Mouse (Mus musculus) forebrain, embryonic 15.5 days (tissue): ENCODE results near the gene Gbp9. TPM values are rescaled to one million over a fixed set of nuclear protein-coding genes. Genes with fewer than 3 reads are reported as not detected.
"Not testable (repeated sequence)": the region's sequence is repeated elsewhere in the genome, so short reads cannot be mapped to it uniquely, and the experiment has no call there.

ENCODE experiments used
- ATAC-seq: fragments of 200-750 bp; cut with Nextera tagmentation; replicated peaks from 2 replicates; pipeline ENCODE4 v1.8.0; 2017; ENCODE audit warnings: mild to moderate bottlenecking, moderate TSS enrichment, moderate library complexity
- H3K27ac ChIP-seq: fragments of 300-500 bp; sonication (generic); replicated peaks from 2 replicates; pipeline ENCODE4 v1.5.1; 2015; ENCODE audit warnings: mild to moderate bottlenecking, inconsistent platforms
- H3K27me3 ChIP-seq: fragments of 300-500 bp; sonication (generic); 2 replicates; pipeline ENCODE4 v1.6.1; 2015; ENCODE audit warnings: inconsistent platforms
- H3K36me3 ChIP-seq: fragments of 300-500 bp; sonication (generic); 2 replicates; pipeline ENCODE4 v1.6.1; 2015; ENCODE audit warnings: mild to moderate bottlenecking, inconsistent platforms
- H3K4me1 ChIP-seq: fragments of 300-500 bp; sonication (generic); 2 replicates; pipeline ENCODE4 v1.6.1; 2015; ENCODE audit warnings: inconsistent platforms
- H3K4me2 ChIP-seq: fragments of 300-500 bp; sonication (generic); replicated peaks from 2 replicates; pipeline ENCODE4 v1.6.1; 2015; ENCODE audit warnings: mild to moderate bottlenecking, inconsistent platforms
- H3K4me3 ChIP-seq: fragments of 300-500 bp; sonication (generic); 2 replicates; pipeline ENCODE4 v1.5.1; 2015; ENCODE audit warnings: mild to moderate bottlenecking, inconsistent platforms
- H3K9ac ChIP-seq: fragments of 300-500 bp; sonication (generic); replicated peaks from 2 replicates; pipeline ENCODE4 v1.6.1; 2015; ENCODE audit warnings: mild to moderate bottlenecking, inconsistent platforms
- H3K9me3 ChIP-seq: fragments of 300-500 bp; sonication (generic); 2 replicates; pipeline ENCODE4 v1.6.1; 2016; ENCODE audit warnings: inconsistent platforms
- WGBS: fragments of 180-500 bp; shearing (Covaris S2); methylation state at CpG from one replicate; pipeline ENCODE4 v1.1.7; 2015; ENCODE audit warnings: mixed read lengths; 5-methylcytosine and 5-hydroxymethylcytosine counted together
- polyA plus RNA-seq: library from polyadenylated mRNA; unstranded; fragments of >200 nt; fragmentation: Nextera tagmentation; extraction: Ambion mirVana; gene quantifications from 2 replicates; pipeline ENCODE4 v1.2.1, GENCODE M21; 2015

Gene Gbp9
- polyA plus RNA-seq = 0.78 and 0.88 TPM in 2 replicates

DNA sequence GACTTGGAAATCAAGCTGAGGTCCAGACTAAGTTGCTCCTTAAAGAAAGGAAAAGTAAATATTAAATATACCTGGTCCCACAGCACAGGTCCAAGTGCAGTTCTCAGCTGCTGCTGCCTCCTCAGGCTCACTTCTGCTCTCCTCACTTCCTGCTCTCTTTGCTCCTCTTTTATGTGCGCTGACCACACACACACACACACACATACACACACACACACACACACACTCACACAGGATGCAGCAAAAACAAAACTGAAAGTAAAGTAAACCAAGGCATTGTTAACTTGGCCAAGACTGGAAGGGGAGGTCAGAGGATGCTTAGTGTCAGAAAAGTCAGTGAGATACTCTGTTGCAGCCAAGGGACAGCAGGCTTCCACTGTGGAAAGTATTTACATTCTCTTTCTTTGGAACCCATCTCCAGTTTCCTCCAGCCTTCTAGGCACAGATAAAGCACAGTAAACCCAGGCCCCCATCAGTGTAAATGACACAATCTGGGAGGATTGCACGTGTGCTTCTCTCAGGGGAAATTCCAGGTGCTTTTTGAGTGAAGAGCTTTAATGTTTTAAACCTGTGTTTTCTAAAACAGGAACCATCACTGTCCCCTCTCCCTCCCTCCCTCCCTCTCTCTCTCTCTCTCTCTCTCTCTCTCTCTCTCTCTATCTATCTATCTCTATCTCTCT, at the start of gene Gbp9, which contains the start of the genes Gbp8 and Gbp4:
TSS of gene Gbp9 (minus strand) at position 131 of the 680 bp plus-strand sequence.
TSS of gene Gbp8 (minus strand) at position 132 of the 680 bp plus-strand sequence.
TSS of gene Gbp4 (minus strand) at position 178 of the 680 bp plus-strand sequence.
- H3K27me3 ChIP-seq, H3K27ac ChIP-seq, H3K9me3 ChIP-seq, H3K4me1 ChIP-seq, ATAC-seq, H3K36me3 ChIP-seq, H3K4me3 ChIP-seq, H3K4me2 ChIP-seq, H3K9ac ChIP-seq: not testable (repeated sequence)
- WGBS = 23% methylated on average over 2 of the region's 2 CpGs

- no peaks in the 10 kb centered on the region for H3K36me3 ChIP-seq
- no peak overlapping the region for H3K9ac ChIP-seq
- no peak overlapping the region for H3K4me2 ChIP-seq
- no peak overlapping the region for H3K4me3 ChIP-seq
- H3K9me3 ChIP-seq = no peaks in the 10 kb centered on the region
- no peak for ATAC-seq
- no peaks in the 10 kb centered on the region for H3K27me3 ChIP-seq
- H3K4me1 ChIP-seq = no peaks in the 10 kb centered on the region
- H3K27ac ChIP-seq = no peak overlapping the region
Measured at GRCm38 (mm10) chr5:105181446-105181845, 42.1 kb upstream of the Gbp9 start.

- Histone ChIP-seq H3K9ac (no peak overlapping the region), H3K4me1 (no peaks in the 10 kb centered on the region), H3K4me2 (no peak overlapping the region), H3K27me3 (no peaks in the 10 kb centered on the region), H3K27ac (no peak overlapping the region), H3K36me3 (no peaks in the 10 kb centered on the region), H3K9me3 (no peaks in the 10 kb centered on the region), H3K4me3 (no peak overlapping the region)
- no peak for ATAC-seq
- WGBS = 85% methylated on average over 5 of the region's 5 CpGs
Measured at GRCm38 (mm10) chr5:105156582-105156981, 17.2 kb upstream of the Gbp9 start.

DNA sequence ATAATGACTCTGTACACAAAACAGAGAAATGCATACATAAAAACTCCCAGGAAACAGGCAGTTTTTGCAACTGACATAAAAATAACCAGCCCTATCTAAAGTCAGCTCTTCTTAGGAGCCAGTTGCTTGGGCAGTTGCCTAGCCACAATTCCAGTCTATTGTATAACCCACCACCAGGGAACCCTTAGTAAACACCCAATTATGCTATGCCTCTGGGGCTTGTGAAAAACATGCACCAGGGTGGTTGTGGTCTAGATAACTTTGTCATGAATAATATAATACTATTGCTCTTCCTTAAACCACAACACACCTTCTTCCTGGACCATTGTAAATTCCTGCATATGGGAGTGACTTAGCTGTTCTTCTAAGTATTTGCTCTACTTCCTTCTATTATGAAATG, 14.7 kb upstream of the Gbp9 start:
- no peak for ATAC-seq
- no peaks in the 10 kb centered on the region for H3K27me3 ChIP-seq
- H3K36me3 ChIP-seq = no peaks in the 10 kb centered on the region
- no peaks in the 10 kb centered on the region for H3K4me1 ChIP-seq
- H3K27ac ChIP-seq = no peak overlapping the region
- no peak overlapping the region for H3K4me3 ChIP-seq
- no peaks in the 10 kb centered on the region for H3K9me3 ChIP-seq
- H3K4me2 ChIP-seq = no peak overlapping the region
- no peak overlapping the region for H3K9ac ChIP-seq

DNA sequence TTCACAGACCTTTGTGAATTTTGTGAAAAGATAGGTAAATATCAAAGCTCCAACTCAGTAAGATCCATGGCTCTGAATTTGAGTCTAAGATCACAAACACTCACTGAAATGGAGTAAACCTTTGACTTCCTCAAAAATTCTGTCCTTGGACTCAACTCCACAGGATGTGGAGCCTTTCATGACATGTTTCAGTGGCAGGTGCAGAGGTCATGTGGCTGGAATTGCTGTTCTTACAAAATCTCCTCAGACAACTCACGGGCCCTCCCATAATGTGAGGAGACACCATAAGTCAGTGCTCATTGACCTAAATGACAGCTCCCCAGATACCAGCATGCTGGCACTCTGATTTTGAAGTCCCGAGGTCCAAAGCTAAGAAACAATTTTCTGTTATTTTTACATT, 8.7 kb upstream of the Gbp9 start:
- H3K4me2 ChIP-seq, H3K9ac ChIP-seq, ATAC-seq, H3K36me3 ChIP-seq, H3K4me1 ChIP-seq, H3K27me3 ChIP-seq, H3K9me3 ChIP-seq, H3K4me3 ChIP-seq, H3K27ac ChIP-seq: not testable (repeated sequence)
- 78% methylated on average over 2 of the region's 2 CpGs for WGBS

- Histone ChIP-seq H3K9ac (no peak overlapping the region), H3K4me2 (no peak overlapping the region), H3K4me3 (no peak overlapping the region), H3K4me1 (no peaks in the 10 kb centered on the region), H3K9me3 (no peaks in the 10 kb centered on the region), H3K27me3 (no peaks in the 10 kb centered on the region), H3K27ac (no peak overlapping the region), H3K36me3 (no peaks in the 10 kb centered on the region)
- ATAC-seq = no peak
Measured at GRCm38 (mm10) chr5:105146447-105146846, 7.1 kb upstream of the Gbp9 start.

- H3K36me3 ChIP-seq, H3K4me2 ChIP-seq, H3K27me3 ChIP-seq, H3K4me1 ChIP-seq, H3K9me3 ChIP-seq, ATAC-seq, H3K9ac ChIP-seq, H3K27ac ChIP-seq, H3K4me3 ChIP-seq: not testable (repeated sequence)
- WGBS = 51% methylated on average over 3 of the region's 3 CpGs
Measured at GRCm38 (mm10) chr5:105145731-105146130, 6.4 kb upstream of the Gbp9 start.

GRCm38 (mm10) chr5:105140089-105140810, 911 bp upstream of the Gbp9 start:
- not testable (repeated sequence) for H3K4me3 ChIP-seq, H3K9ac ChIP-seq, ATAC-seq, H3K27ac ChIP-seq, H3K27me3 ChIP-seq, H3K9me3 ChIP-seq, H3K4me2 ChIP-seq, H3K4me1 ChIP-seq, H3K36me3 ChIP-seq
- 31% methylated on average over 2 of the region's 2 CpGs for WGBS

- H3K36me3 ChIP-seq = no peaks in the 10 kb centered on the region
- H3K9me3 ChIP-seq = no peaks in the 10 kb centered on the region
- H3K27ac ChIP-seq = no peak overlapping the region
- H3K4me3 ChIP-seq = no peak overlapping the region
- no peak for ATAC-seq
- 96% methylated on average over 1 of the region's 1 CpGs for WGBS
- H3K27me3 ChIP-seq = no peaks in the 10 kb centered on the region
- no peaks in the 10 kb centered on the region for H3K4me1 ChIP-seq
- H3K9ac ChIP-seq = no peak overlapping the region
- no peak overlapping the region for H3K4me2 ChIP-seq
Measured at GRCm38 (mm10) chr5:105138906-105139305, 433 bp downstream of the Gbp9 start.

- not testable (repeated sequence) for H3K4me3 ChIP-seq, H3K4me1 ChIP-seq, H3K27me3 ChIP-seq, H3K9ac ChIP-seq, H3K27ac ChIP-seq, ATAC-seq, H3K9me3 ChIP-seq, H3K4me2 ChIP-seq, H3K36me3 ChIP-seq
- WGBS = 55% methylated on average over 3 of the region's 3 CpGs
Measured at GRCm38 (mm10) chr5:105136706-105137304, 2.5 kb downstream of the Gbp9 start.

DNA sequence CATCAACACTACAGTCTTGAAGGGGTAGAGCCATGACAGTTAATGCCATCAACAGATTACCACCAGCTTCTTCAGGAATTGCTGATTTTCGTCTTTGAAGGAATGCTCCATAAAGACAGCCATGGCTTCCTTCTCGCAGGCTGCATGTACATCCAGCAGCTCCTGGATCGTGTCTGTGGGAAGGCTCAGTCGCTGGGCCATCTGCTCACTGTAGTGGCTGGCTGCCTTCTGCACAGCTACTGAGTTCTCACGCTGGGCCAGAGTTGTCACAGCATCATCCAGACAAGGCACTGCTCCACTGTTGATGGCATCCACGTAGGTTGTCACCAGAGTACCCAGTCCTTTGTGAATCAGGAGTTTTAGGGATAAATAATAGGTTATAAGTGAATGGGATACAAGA, 17.6 kb downstream of the Gbp9 start:
- not testable (repeated sequence) for H3K9ac ChIP-seq, H3K9me3 ChIP-seq, H3K27ac ChIP-seq, H3K4me3 ChIP-seq, H3K36me3 ChIP-seq, ATAC-seq, H3K4me1 ChIP-seq, H3K4me2 ChIP-seq, H3K27me3 ChIP-seq
- WGBS = 82% methylated on average over 6 of the region's 6 CpGs

DNA sequence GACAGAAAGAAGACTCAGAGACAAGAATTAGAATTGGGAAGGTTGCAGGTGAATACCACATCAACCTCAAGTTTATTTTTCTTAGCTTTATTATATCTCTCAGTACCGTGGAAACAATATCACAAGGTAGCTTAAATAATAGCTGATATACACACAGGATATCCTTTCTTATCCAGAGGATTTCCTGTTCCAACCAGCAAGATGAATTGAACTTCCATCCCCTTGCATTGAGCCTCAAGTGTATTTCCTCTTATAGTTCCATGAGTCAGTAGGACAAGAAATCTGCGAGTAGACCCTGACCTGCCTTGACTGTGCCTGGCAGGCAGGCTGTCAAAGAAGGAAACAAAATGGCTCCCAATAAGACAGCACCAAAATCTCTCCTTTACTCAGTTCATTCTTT, 23.6 kb downstream of the Gbp9 start:
- 90% methylated on average over 2 of the region's 2 CpGs for WGBS

More for the DNA sequence above, 23.6 kb downstream of the Gbp9 start:
- H3K27ac ChIP-seq = no peak overlapping the region
- ATAC-seq = no peak
- no peaks in the 10 kb centered on the region for H3K4me1 ChIP-seq
- H3K36me3 ChIP-seq = no peaks in the 10 kb centered on the region
- H3K4me3 ChIP-seq = no peak overlapping the region
- H3K4me2 ChIP-seq = no peak overlapping the region
- H3K9ac ChIP-seq = no peak overlapping the region
- no peaks in the 10 kb centered on the region for H3K9me3 ChIP-seq
- no peaks in the 10 kb centered on the region for H3K27me3 ChIP-seq
